Mouse (Mus musculus): ENCODE measurements around the gene Lamtor2.
A peak's percentile ranks its signal among the peaks of the same experiment; 100 is the strongest.

Gene Lamtor2

GRCm38 (mm10) chr3:88502641-88503504 is 50.0 kb downstream of the Lamtor2 start:
- peak; percentile 86 for DNase-seq (ENCODE audit: low spot score)

DNA sequence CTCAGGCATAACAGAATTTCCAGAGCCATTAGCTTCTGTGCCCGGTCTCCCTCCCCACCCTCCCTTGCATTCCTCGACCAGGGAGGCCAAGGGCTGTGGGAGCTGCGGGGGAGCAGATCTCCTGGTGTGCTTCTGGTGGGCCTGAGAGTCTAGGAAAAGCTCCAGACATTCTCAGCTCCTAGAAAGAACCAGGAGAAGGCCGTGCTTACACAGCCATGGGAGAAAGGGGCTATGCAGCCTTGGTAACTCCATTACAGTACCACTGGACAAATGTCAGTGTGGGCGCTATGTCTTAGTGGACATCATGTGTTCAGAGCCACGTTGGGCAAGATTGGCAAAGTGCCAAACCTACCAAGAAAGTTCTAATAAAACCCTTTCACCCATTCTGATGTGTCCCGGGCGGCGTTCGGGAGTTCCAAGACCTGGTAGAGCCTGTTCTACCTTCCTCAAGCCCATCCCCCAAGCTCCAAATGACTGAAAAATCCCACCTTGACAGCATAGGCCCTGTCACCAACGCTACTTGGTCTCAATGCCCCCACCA is 50.8 kb downstream of the Lamtor2 start:
- no peak for DNase-seq (ENCODE audit: low spot score)

DNA sequence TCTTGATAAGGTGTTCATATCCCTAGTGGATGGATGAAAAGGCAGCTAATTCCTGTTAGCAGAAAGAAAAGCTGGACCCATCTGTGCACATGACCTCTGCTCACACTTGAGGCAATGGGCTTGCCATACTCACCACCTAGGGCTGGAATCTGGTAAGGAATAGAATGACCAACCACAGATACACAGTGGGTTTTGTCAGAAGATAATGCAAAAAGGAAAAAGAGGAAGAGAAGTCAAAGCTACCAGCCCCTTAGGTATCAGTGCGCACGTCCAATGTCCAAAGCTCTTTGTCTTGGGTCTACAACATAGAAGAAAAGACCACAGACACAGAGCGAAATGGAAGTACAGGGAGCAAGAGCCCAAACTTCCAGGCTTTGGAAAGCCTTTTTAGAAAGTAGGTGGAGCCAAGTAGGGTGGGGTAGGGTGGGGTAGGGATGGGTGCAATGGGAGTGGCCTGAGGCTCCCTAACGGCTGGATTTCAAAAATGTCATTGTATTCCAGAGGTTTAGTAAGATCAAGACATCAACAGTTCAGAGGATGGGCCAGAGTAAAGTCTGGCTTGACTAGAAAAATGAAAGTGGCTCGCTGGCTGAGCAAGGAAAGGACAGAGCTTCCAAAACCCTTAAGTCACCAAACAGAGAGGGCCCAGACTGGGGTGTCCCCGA is 51.4 kb downstream of the Lamtor2 start:
- no peak for DNase-seq (ENCODE audit: low spot score)

DNA sequence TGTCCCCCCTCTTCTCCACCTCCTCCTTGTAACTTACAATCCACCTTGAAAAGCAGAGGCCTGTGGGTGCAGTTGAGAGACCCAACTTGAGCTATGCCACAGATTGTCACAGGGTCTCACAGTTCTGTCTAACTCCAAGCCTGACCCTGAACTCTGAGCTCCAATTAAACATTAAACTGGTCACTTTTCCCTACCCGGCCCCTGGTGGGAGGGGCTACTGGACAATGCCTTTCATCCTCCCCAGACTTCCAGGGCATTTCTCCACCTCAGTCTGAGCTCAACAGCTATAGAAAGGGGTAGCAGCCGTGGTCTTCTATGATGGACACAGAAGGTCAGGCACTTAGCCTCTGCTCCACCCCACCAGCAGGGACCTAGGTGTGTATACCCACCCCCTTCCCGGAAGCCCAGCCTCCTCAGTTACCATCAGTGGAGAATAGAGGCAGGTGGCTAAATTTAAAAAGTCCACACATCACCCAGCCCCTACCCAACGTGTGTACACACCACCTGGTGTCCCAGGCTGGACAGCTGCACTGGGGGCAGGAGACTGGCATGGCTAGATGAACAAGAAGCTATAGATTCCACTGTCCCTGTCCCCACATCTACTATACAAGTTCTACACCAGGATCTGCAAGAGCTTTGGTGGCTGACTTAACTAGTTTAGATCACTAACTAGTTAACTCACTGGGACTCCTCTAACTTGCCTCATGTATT is 52.1 kb downstream of the Lamtor2 start:
- no peak for DNase-seq (ENCODE audit: low spot score)

GRCm38 (mm10) chr3:88500087-88500486 is 52.8 kb downstream of the Lamtor2 start:
- no peak for DNase-seq (ENCODE audit: low spot score)
